Mouse (Mus musculus): ENCODE data around the gene Rpn2. TPM values are rescaled to one million over a fixed set of nuclear protein-coding genes. Genes with fewer than 3 reads are reported as not detected.

Rpn2 gene
- polyA plus RNA-seq, 1 experiment from 2014 or later, result 174 TPM

- H3K9me3 ChIP-seq (replicated peaks), result no peaks in the 10 kb centered on the region
- H3K27ac ChIP-seq, result no peak overlapping the region
- no peaks in the 10 kb centered on the region for H3K27me3 ChIP-seq
- peak; percentile 47; the same call in 1 of the 2 replicates for ATAC-seq (ENCODE audit: low read depth)
- no peak overlapping the region for H3K4me3 ChIP-seq (replicated peaks)
- no peak overlapping the region for H3K4me2 ChIP-seq
- no peak overlapping the region for H3K9ac ChIP-seq
- DNase-seq, result peak; percentile 13
- peaks cover 21% of the 10 kb centered on the region for H3K4me1 ChIP-seq (replicated peaks)
- WGBS (ENCODE audit: insufficient replicate concordance), result 33% methylated on average over 3 of the region's 3 CpGs
- peaks cover 95% of the 10 kb centered on the region for H3K36me3 ChIP-seq
These were observed 8.7 kb downstream of the Rpn2 start for GRCm38 (mm10) chr2:157287542-157287941.

GRCm38 (mm10) chr2:157288996-157289395 lies 10.2 kb downstream of the Rpn2 start:
- Histone ChIP-seq H3K36me3 (peaks cover 95% of the 10 kb centered on the region), H3K27ac (0 out of 2 replicates have a peak overlapping the region, but pooled peaks have one; percentile 35), H3K9ac (no peak overlapping the region; the same call in 1 of the 2 replicates), H3K4me3 (replicated peaks) (no peak overlapping the region), H3K4me1 (replicated peaks) (peaks cover 21% of the 10 kb centered on the region), H3K9me3 (replicated peaks) (no peaks in the 10 kb centered on the region), H3K4me2 (peak overlapping the region; percentile 17; the same call in 1 of the 2 replicates), H3K27me3 (no peaks in the 10 kb centered on the region)
- DNase-seq (peak; percentile 16), ATAC-seq (ENCODE audit: low read depth) (peak; percentile 76)
- 41% methylated on average over 5 of the region's 5 CpGs for WGBS (ENCODE audit: insufficient replicate concordance)

GRCm38 (mm10) chr2:157292093-157292492 lies 13.3 kb downstream of the Rpn2 start:
- H3K36me3 ChIP-seq, result peaks cover 98% of the 10 kb centered on the region
- 23% methylated on average over 2 of the region's 2 CpGs for WGBS (ENCODE audit: insufficient replicate concordance)
- ATAC-seq (ENCODE audit: low read depth) (no peak), DNase-seq (peak; percentile 32)
- H3K4me3 ChIP-seq (replicated peaks), result no peak overlapping the region
- H3K9ac ChIP-seq, result no peak overlapping the region
- H3K4me1 ChIP-seq (replicated peaks), result peaks cover 18% of the 10 kb centered on the region
- no peaks in the 10 kb centered on the region for H3K9me3 ChIP-seq (replicated peaks)
- no peak overlapping the region for H3K27ac ChIP-seq
- H3K4me2 ChIP-seq, result no peak overlapping the region
- no peaks in the 10 kb centered on the region for H3K27me3 ChIP-seq

- no peaks in the 10 kb centered on the region for H3K9me3 ChIP-seq (replicated peaks)
- H3K4me2 ChIP-seq, result no peak overlapping the region
- ATAC-seq (ENCODE audit: low read depth) (no peak), DNase-seq (no peak)
- 75% methylated on average over 7 of the region's 7 CpGs for WGBS (ENCODE audit: insufficient replicate concordance)
- H3K27ac ChIP-seq, result no peak overlapping the region
- H3K4me1 ChIP-seq (replicated peaks), result no peaks in the 10 kb centered on the region
- H3K9ac ChIP-seq, result no peak overlapping the region
- no peaks in the 10 kb centered on the region for H3K27me3 ChIP-seq
- H3K36me3 ChIP-seq, result peaks cover 96% of the 10 kb centered on the region
- H3K4me3 ChIP-seq (replicated peaks), result no peak overlapping the region
These were observed 17.4 kb downstream of the Rpn2 start for GRCm38 (mm10) chr2:157296105-157296689.

- Histone ChIP-seq H3K36me3 (peaks cover 93% of the 10 kb centered on the region), H3K4me2 (no peak overlapping the region), H3K27me3 (no peaks in the 10 kb centered on the region)
These were observed 21.2 kb downstream of the Rpn2 start for GRCm38 (mm10) chr2:157300051-157300450.

GRCm38 (mm10) chr2:157303096-157303495 lies 24.3 kb downstream of the Rpn2 start:
- peaks cover 92% of the 10 kb centered on the region for H3K36me3 ChIP-seq
- H3K9ac ChIP-seq, result no peak overlapping the region
- no peak overlapping the region for H3K4me3 ChIP-seq (replicated peaks)
- H3K4me1 ChIP-seq (replicated peaks), result no peaks in the 10 kb centered on the region
- DNase-seq (no peak), ATAC-seq (ENCODE audit: low read depth) (no peak)
- H3K4me2 ChIP-seq, result no peak overlapping the region
- WGBS (ENCODE audit: insufficient replicate concordance), result 80% methylated on average over 9 of the region's 9 CpGs
- no peaks in the 10 kb centered on the region for H3K9me3 ChIP-seq (replicated peaks)
- no peaks in the 10 kb centered on the region for H3K27me3 ChIP-seq
- no peak overlapping the region for H3K27ac ChIP-seq

More at GRCm38 (mm10) chr2:157300051-157300450, 21.2 kb downstream of the Rpn2 start:
- Histone ChIP-seq H3K4me3 (replicated peaks) (no peak overlapping the region), H3K9ac (no peak overlapping the region), H3K4me1 (replicated peaks) (no peaks in the 10 kb centered on the region), H3K27ac (no peak overlapping the region), H3K9me3 (replicated peaks) (no peaks in the 10 kb centered on the region)
- ATAC-seq (ENCODE audit: low read depth) (0 out of 2 replicates have a peak, but pooled peaks have one; percentile 7), DNase-seq (no peak)
- WGBS (ENCODE audit: insufficient replicate concordance), result 87% methylated on average over 6 of the region's 6 CpGs

- DNase-seq, result no peak
- ATAC-seq (ENCODE audit: low read depth), result no peak
- H3K9me3 ChIP-seq (replicated peaks), result no peaks in the 10 kb centered on the region
- no peak overlapping the region for H3K4me2 ChIP-seq
- peaks cover 94% of the 10 kb centered on the region for H3K36me3 ChIP-seq
- no peak overlapping the region for H3K4me3 ChIP-seq (replicated peaks)
- H3K27me3 ChIP-seq, result no peaks in the 10 kb centered on the region
- no peaks in the 10 kb centered on the region for H3K4me1 ChIP-seq (replicated peaks)
- no peak overlapping the region for H3K9ac ChIP-seq
- WGBS (ENCODE audit: insufficient replicate concordance), result 83% methylated on average over 7 of the region's 7 CpGs
- H3K27ac ChIP-seq, result no peak overlapping the region
These were observed 27.5 kb downstream of the Rpn2 start for GRCm38 (mm10) chr2:157306091-157307032.

GRCm38 (mm10) chr2:157307715-157308265 lies 29.0 kb downstream of the Rpn2 start:
- H3K9me3 ChIP-seq (replicated peaks), result no peaks in the 10 kb centered on the region
- DNase-seq, result no peak
- H3K4me3 ChIP-seq (replicated peaks), result no peak overlapping the region
- H3K27me3 ChIP-seq, result no peaks in the 10 kb centered on the region
- 85% methylated on average over 4 of the region's 4 CpGs for WGBS (ENCODE audit: insufficient replicate concordance)
- no peak overlapping the region for H3K27ac ChIP-seq
- no peak overlapping the region for H3K4me2 ChIP-seq
- ATAC-seq (ENCODE audit: low read depth), result no peak
- H3K4me1 ChIP-seq (replicated peaks), result no peaks in the 10 kb centered on the region
- H3K9ac ChIP-seq, result no peak overlapping the region
- H3K36me3 ChIP-seq, result peaks cover 96% of the 10 kb centered on the region

- Histone ChIP-seq H3K27ac (no peak overlapping the region; the same call in 1 of the 2 replicates), H3K36me3 (peaks cover 96% of the 10 kb centered on the region), H3K4me3 (replicated peaks) (no peak overlapping the region), H3K9ac (no peak overlapping the region), H3K9me3 (replicated peaks) (no peaks in the 10 kb centered on the region), H3K27me3 (no peaks in the 10 kb centered on the region), H3K4me1 (replicated peaks) (no peaks in the 10 kb centered on the region), H3K4me2 (no peak overlapping the region)
- 90% methylated on average over 2 of the region's 2 CpGs for WGBS (ENCODE audit: insufficient replicate concordance)
- ATAC-seq (ENCODE audit: low read depth) (no peak), DNase-seq (no peak)
These were observed 29.6 kb downstream of the Rpn2 start for GRCm38 (mm10) chr2:157308273-157308917.

GRCm38 (mm10) chr2:157309611-157310010 lies 30.8 kb downstream of the Rpn2 start:
- ATAC-seq (ENCODE audit: low read depth) (no peak), DNase-seq (no peak)
- Histone ChIP-seq H3K4me1 (replicated peaks) (no peaks in the 10 kb centered on the region), H3K36me3 (peaks cover 96% of the 10 kb centered on the region), H3K4me2 (no peak overlapping the region), H3K9ac (no peak overlapping the region), H3K9me3 (replicated peaks) (no peaks in the 10 kb centered on the region), H3K4me3 (replicated peaks) (no peak overlapping the region), H3K27ac (no peak overlapping the region), H3K27me3 (no peaks in the 10 kb centered on the region)
- 88% methylated on average over 8 of the region's 8 CpGs for WGBS (ENCODE audit: insufficient replicate concordance)
